Mouse (Mus musculus) lung, adult 2 months (tissue): ENCODE data around the gene Parg.

ENCODE experiments used
- CTCF ChIP-seq: fragments of 200-500 bp; IDR thresholded peaks from 2 replicates; pipeline ENCODE4 v1.5.1; 2011; ENCODE audit warnings: mild to moderate bottlenecking, low read length, control low read depth; ENCODE audit not compliant: insufficient read depth
- POLR2A ChIP-seq: fragments of 200-500 bp; IDR thresholded peaks from 2 replicates; pipeline ENCODE4 v1.6.1; 2011; ENCODE audit warnings: low read depth, mild to moderate bottlenecking, control low read depth, low read length, borderline replicate concordance; ENCODE audit errors: extremely low read depth

GRCm38 (mm10) chr14:32179393-32180195 is 22.2 kb upstream of the Parg start:
- TF ChIP-seq CTCF (no peak), POLR2A (no peak)
